Mouse (Mus musculus): ENCODE measurements around the gene Gm11127.
"Not testable (repeated sequence)": the region's sequence is repeated elsewhere in the genome, so short reads cannot be mapped to it uniquely, and the experiment has no call there.

Gene Gm11127

GRCm38 (mm10) chr17:36031583-36032331 lies 26.4 kb downstream of the Gm11127 start:
- not testable (repeated sequence) for DNase-seq (ENCODE audit: low spot score)

- DNase-seq (ENCODE audit: low spot score): not testable (repeated sequence)
These were observed 27.2 kb downstream of the Gm11127 start for GRCm38 (mm10) chr17:36030703-36031582.

GRCm38 (mm10) chr17:36030046-36030702 lies 28.0 kb downstream of the Gm11127 start:
- DNase-seq (ENCODE audit: low spot score): not testable (repeated sequence)

- no peak for DNase-seq (ENCODE audit: low spot score)
These were observed 29.1 kb downstream of the Gm11127 start for GRCm38 (mm10) chr17:36028879-36029619.

GRCm38 (mm10) chr17:36027663-36028062 lies 30.5 kb downstream of the Gm11127 start:
- DNase-seq (ENCODE audit: low spot score): no peak

- DNase-seq (ENCODE audit: low spot score): no peak
These were observed 32.3 kb downstream of the Gm11127 start for GRCm38 (mm10) chr17:36025901-36026300.

- no peak for DNase-seq (ENCODE audit: low spot score)
These were observed 33.0 kb downstream of the Gm11127 start for GRCm38 (mm10) chr17:36025197-36025596.

GRCm38 (mm10) chr17:36023710-36024654 lies 34.2 kb downstream of the Gm11127 start:
- no peak for DNase-seq (ENCODE audit: low spot score)

- DNase-seq (ENCODE audit: low spot score): no peak
These were observed 35.2 kb downstream of the Gm11127 start for GRCm38 (mm10) chr17:36022922-36023321.

- DNase-seq (ENCODE audit: low spot score): no peak
These were observed 36.1 kb downstream of the Gm11127 start for GRCm38 (mm10) chr17:36022098-36022497.

- DNase-seq (ENCODE audit: low spot score): no peak
These were observed 36.9 kb downstream of the Gm11127 start for GRCm38 (mm10) chr17:36021309-36021708.

- no peak for DNase-seq (ENCODE audit: low spot score)
These were observed 37.7 kb downstream of the Gm11127 start, which contains the start of gene H2-T24 for GRCm38 (mm10) chr17:36020191-36021073. Gene H2-T24 (minus strand): TSS chr17:36020560.

- no peak for DNase-seq (ENCODE audit: low spot score)
These were observed 38.7 kb downstream of the Gm11127 start for GRCm38 (mm10) chr17:36019519-36019918.

GRCm38 (mm10) chr17:36018979-36019378 lies 39.2 kb downstream of the Gm11127 start:
- DNase-seq (ENCODE audit: low spot score): no peak

- no peak for DNase-seq (ENCODE audit: low spot score)
These were observed 41.1 kb downstream of the Gm11127 start for GRCm38 (mm10) chr17:36017046-36017445.

- DNase-seq (ENCODE audit: low spot score): no peak
These were observed 43.2 kb downstream of the Gm11127 start for GRCm38 (mm10) chr17:36014977-36015376.

Measured in layer of hippocampus, adult 9-10 months (tissue).